Mouse (Mus musculus) forebrain, postnatal 0 days (tissue): Measurements from ENCODE around the gene Zfyve26. TPM values are rescaled to one million over a fixed set of nuclear protein-coding genes. Genes with fewer than 3 reads are reported as not detected.
"Not testable (repeated sequence)": the region's sequence is repeated elsewhere in the genome, so short reads cannot be mapped to it uniquely, and the experiment has no call there.

ENCODE experiments used
- ATAC-seq: fragments of 200-750 bp; cut with Nextera tagmentation; 2 replicates; pipeline ENCODE4 v1.8.0; 2017; ENCODE audit warnings: mild to moderate bottlenecking, moderate library complexity
- DNase-seq: peaks from one replicate; pipeline ENCODE4 v3.0.0-alpha.2; 2015
- H3K27ac ChIP-seq: fragments of 300-500 bp; sonication (generic); 2 replicates; pipeline ENCODE4 v1.5.1; 2014; ENCODE audit warnings: low read depth, mild to moderate bottlenecking, antibody characterized with exemption, low read length, moderate library complexity, mixed read lengths
- H3K27me3 ChIP-seq: fragments of 300-500 bp; sonication (generic); 2 replicates; pipeline ENCODE4 v1.6.1; 2014; ENCODE audit warnings: mild to moderate bottlenecking, low read length, mixed read lengths; ENCODE audit not compliant: insufficient read depth
- H3K36me3 ChIP-seq: fragments of 300-500 bp; sonication (generic); 2 replicates; pipeline ENCODE4 v1.6.1; 2014; ENCODE audit warnings: mild to moderate bottlenecking, moderate library complexity; ENCODE audit not compliant: insufficient read depth
- H3K4me1 ChIP-seq: fragments of 300-500 bp; sonication (generic); 2 replicates; pipeline ENCODE4 v1.6.1; 2014; ENCODE audit warnings: antibody characterized with exemption; ENCODE audit not compliant: insufficient read depth
- H3K4me2 ChIP-seq: fragments of 300-500 bp; sonication (generic); 2 replicates; pipeline ENCODE4 v1.6.1; 2014; ENCODE audit warnings: low read depth, mild to moderate bottlenecking, moderate library complexity
- H3K4me3 ChIP-seq: fragments of 300-500 bp; sonication (generic); 2 replicates; pipeline ENCODE4 v1.5.1; 2014; ENCODE audit warnings: low read depth, low read length, mixed read lengths
- H3K9ac ChIP-seq: fragments of 300-500 bp; sonication (generic); 2 replicates; pipeline ENCODE4 v1.6.1; 2014; ENCODE audit warnings: mild to moderate bottlenecking
- H3K9me3 ChIP-seq: fragments of 300-500 bp; sonication (generic); 2 replicates; pipeline ENCODE4 v1.6.1; 2016; ENCODE audit warnings: low read length
- CTCF ChIP-seq: sonication (generic); IDR thresholded peaks from 2 replicates; pipeline ENCODE4 v1.5.1; 2016; ENCODE audit warnings: antibody characterized with exemption, control low read depth, low read depth
- WGBS: fragments of 180-500 bp; shearing (Covaris S2); extraction: QIAGEN DNeasy Blood & Tissue Kit; methylation state at CpG from one replicate; pipeline ENCODE4 v1.1.7; 2014; 5-methylcytosine and 5-hydroxymethylcytosine counted together
- polyA plus RNA-seq: library from polyadenylated mRNA; unstranded; fragments of >200 nt; fragmentation: Nextera tagmentation; extraction: Ambion mirVana; gene quantifications from 2 replicates; pipeline ENCODE4 v1.2.1, GENCODE M21; 2015
- total RNA-seq: library from RNA; depleted of rRNA; stranded (reverse); fragments of >200 nt; gene quantifications from 2 replicates; pipeline ENCODE4 v1.2.3, GENCODE M21; 2014

Gene Zfyve26
- total and polyA plus RNA-seq, 2 experiments from 2014 or later: 4.4 to 25.2 TPM

DNA sequence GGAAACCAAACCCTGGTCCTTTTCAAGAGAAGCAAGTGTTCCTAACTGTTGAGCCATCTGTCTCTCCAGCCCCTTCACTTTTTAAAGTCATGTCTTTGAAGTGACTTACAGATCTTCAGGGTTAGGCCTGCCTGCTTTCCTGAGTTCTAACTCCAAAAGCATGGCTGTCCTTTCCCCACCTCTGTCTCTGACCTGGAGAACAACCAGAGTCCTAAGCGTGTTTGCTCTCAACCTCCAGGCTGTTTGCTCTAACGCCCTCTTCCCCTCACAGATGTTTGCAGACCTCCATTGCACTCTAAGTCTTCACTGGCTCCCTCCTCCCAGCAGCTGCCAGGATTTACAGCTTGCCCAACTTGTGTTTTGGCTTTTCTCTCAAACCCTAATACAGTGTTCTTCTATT lies 30.6 kb upstream of the Zfyve26 start:
- no peaks in the 10 kb centered on the region for H3K27me3 ChIP-seq
- DNase-seq (no peak), ATAC-seq (no peak)
- no peak for TF ChIP-seq CTCF
- no peaks in the 10 kb centered on the region for H3K9me3 ChIP-seq
- H3K4me1 ChIP-seq: no peaks in the 10 kb centered on the region
- no peaks in the 10 kb centered on the region for H3K36me3 ChIP-seq
- no peak overlapping the region for H3K4me3 ChIP-seq
- H3K4me2 ChIP-seq: no peak overlapping the region
- WGBS: 79% methylated on average over 2 of the region's 2 CpGs
- no peak overlapping the region for H3K9ac ChIP-seq
- H3K27ac ChIP-seq: no peak overlapping the region

DNA sequence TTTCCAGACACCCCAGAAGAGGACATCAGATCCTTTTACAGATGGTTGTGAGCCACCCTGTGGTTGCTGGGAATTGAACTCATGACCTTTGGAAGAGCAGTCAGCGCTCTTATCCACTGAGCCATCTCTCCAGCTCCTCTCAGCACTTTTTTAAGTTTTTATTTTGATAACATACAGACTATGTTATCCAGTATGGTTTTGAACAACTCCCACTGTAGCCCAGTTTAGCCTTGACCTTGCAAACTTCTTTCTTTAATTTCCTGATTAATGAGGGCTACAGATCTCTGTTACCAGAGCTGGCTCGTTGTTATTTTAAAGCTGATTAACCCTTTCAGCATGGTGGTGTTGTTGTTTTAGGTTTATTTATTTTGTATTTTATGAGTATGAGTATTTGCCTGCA lies 30.1 kb upstream of the Zfyve26 start:
- ATAC-seq (no peak), DNase-seq (no peak)
- Histone ChIP-seq H3K9me3 (no peaks in the 10 kb centered on the region), H3K4me3 (no peak overlapping the region), H3K27me3 (no peaks in the 10 kb centered on the region), H3K4me1 (no peaks in the 10 kb centered on the region), H3K4me2 (no peak overlapping the region), H3K27ac (no peak overlapping the region), H3K36me3 (no peaks in the 10 kb centered on the region), H3K9ac (no peak overlapping the region)
- 67% methylated on average over 2 of the region's 2 CpGs for WGBS
- TF ChIP-seq CTCF: no peak

GRCm38 (mm10) chr12:79322539-79322938 lies 26.4 kb upstream of the Zfyve26 start:
- not testable (repeated sequence) for H3K4me3 ChIP-seq, H3K9me3 ChIP-seq, H3K27me3 ChIP-seq, H3K36me3 ChIP-seq, H3K9ac ChIP-seq, H3K4me2 ChIP-seq, H3K4me1 ChIP-seq, ATAC-seq, H3K27ac ChIP-seq
- WGBS: 64% methylated on average over 2 of the region's 2 CpGs
- peak; percentile 42 for DNase-seq
- TF ChIP-seq CTCF: peak; percentile 59

GRCm38 (mm10) chr12:79320895-79321294 lies 24.8 kb upstream of the Zfyve26 start:
- Histone ChIP-seq H3K27ac (no peak overlapping the region), H3K9me3 (no peaks in the 10 kb centered on the region), H3K27me3 (no peaks in the 10 kb centered on the region), H3K4me1 (no peaks in the 10 kb centered on the region), H3K4me2 (no peak overlapping the region), H3K9ac (no peak overlapping the region), H3K36me3 (no peaks in the 10 kb centered on the region), H3K4me3 (no peak overlapping the region)
- WGBS: 81% methylated on average over 5 of the region's 5 CpGs
- no peak for DNase-seq
- ATAC-seq: no peak
- TF ChIP-seq CTCF: no peak

DNA sequence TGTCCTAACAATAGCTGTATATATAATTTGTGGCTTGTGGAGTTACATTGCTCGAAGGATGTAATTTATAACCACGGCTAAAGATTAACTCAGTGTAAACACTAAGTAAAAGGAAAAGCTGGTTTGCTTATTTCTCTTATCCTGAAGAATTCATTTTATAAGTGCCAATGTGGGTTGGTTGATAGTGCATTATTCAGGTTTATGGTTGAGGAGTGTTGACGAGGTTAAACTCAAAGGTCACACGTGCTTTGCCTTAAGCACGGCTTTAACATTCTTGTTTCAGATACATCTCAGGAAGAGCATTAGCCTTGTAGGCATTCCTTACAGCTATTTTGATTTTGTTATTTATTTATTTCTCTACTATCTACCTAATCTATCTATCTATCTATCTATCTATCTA lies 21.2 kb upstream of the Zfyve26 start:
- no peak for DNase-seq
- no peak overlapping the region for H3K4me2 ChIP-seq
- no peak overlapping the region for H3K4me3 ChIP-seq
- no peak overlapping the region for H3K27ac ChIP-seq
- no peaks in the 10 kb centered on the region for H3K4me1 ChIP-seq
- no peak overlapping the region for H3K9ac ChIP-seq
- no peaks in the 10 kb centered on the region for H3K9me3 ChIP-seq
- 93% methylated on average over 5 of the region's 5 CpGs for WGBS
- no peaks in the 10 kb centered on the region for H3K27me3 ChIP-seq
- no peaks in the 10 kb centered on the region for H3K36me3 ChIP-seq
- no peak for TF ChIP-seq CTCF
- ATAC-seq: no peak

- Histone ChIP-seq H3K27ac (no peak overlapping the region), H3K4me3 (no peak overlapping the region), H3K4me2 (no peak overlapping the region), H3K9me3 (no peaks in the 10 kb centered on the region), H3K9ac (no peak overlapping the region), H3K27me3 (no peaks in the 10 kb centered on the region), H3K4me1 (no peaks in the 10 kb centered on the region), H3K36me3 (no peaks in the 10 kb centered on the region)
- WGBS: 82% methylated on average over 4 of the region's 4 CpGs
- no peak for TF ChIP-seq CTCF
- ATAC-seq: no peak
- no peak for DNase-seq
Measured at GRCm38 (mm10) chr12:79313721-79314120, 17.6 kb upstream of the Zfyve26 start.

GRCm38 (mm10) chr12:79306013-79306412 lies 9.9 kb upstream of the Zfyve26 start:
- Histone ChIP-seq H3K36me3 (no peaks in the 10 kb centered on the region), H3K4me3 (no peak overlapping the region), H3K4me2 (no peak overlapping the region), H3K4me1 (no peaks in the 10 kb centered on the region), H3K27me3 (no peaks in the 10 kb centered on the region), H3K9me3 (no peaks in the 10 kb centered on the region), H3K27ac (no peak overlapping the region), H3K9ac (no peak overlapping the region)
- WGBS: 92% methylated on average over 4 of the region's 4 CpGs
- no peak for DNase-seq
- ATAC-seq: no peak
- no peak for TF ChIP-seq CTCF

GRCm38 (mm10) chr12:79305131-79305530 lies 9.0 kb upstream of the Zfyve26 start:
- Histone ChIP-seq H3K4me2 (no peak overlapping the region), H3K4me1 (no peaks in the 10 kb centered on the region), H3K9ac (no peak overlapping the region), H3K27me3 (no peaks in the 10 kb centered on the region), H3K27ac (no peak overlapping the region), H3K4me3 (no peak overlapping the region), H3K36me3 (no peaks in the 10 kb centered on the region), H3K9me3 (no peaks in the 10 kb centered on the region)
- DNase-seq: no peak
- peak; percentile 48 for TF ChIP-seq CTCF
- 60% methylated on average over 1 of the region's 1 CpGs for WGBS
- ATAC-seq: no peak
